In the genomic region with DNA sequence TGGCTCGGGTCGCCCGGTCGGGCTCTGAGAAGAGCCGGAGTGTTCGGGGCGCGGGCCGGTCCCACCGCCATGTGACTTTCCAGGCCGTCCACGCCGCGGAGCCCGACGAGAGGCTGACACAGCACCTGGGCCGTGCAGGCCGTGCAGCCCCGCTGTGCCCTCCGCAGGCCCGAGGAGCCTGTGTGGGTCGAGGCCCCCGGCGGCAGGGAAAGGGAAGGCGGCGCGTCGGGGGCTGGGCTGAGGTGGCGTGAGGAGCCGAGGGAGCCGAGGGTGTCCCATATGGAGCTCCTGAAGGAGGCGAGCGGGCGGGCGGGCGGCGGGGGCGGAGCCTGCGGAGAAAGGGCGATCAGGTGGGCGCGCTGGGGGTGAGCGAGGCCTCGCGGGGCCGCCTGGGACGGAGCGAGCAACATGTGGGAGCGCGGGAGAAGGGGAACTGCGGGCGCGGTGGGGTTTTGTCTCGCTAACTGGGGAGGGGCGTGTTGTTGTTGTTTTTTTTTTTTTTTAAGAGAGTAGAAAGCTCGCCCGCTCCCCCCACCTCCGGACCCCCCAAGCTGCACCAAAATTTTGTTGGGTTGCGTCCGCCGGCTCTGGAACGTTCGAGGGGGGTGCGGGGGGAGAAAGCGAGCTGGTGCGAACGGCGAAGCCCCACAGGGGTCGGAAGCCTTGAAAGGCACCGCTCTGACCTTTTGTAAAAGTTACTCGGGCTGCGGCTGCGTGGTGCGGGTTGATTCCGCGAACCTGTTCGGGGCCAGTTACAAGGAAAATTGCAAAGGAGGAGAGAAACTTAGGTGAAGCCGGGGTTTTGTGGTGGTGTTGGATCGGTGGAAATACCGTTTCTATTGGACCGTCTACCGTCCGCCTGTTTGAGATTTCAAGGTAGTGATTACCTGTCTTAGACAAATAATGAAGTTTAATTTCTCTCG, we compare ENCODE assay signal across 8 mouse cellular contexts. TPM values are rescaled to one million over a fixed set of nuclear protein-coding genes. Genes with fewer than 3 reads are reported as not detected.
DNase-seq lines count a peak whose midpoint lies in the region; ATAC-seq and TF ChIP-seq lines count a peak whose summit lies in the region.

No protein-coding gene starts in this region.

- intact Hi-C loops in gastrocnemius, adult 2 months (cut with DNase I), result loop anchor here (5.0 kb wide), 1 partner anchor 644 kb away; the partner anchor contains the start of gene Dazap2

- no peak for TF ChIP-seq CTCF in gastrocnemius, adult 2 months (IDR thresholded peaks at IDR 0.05)

- H3K27ac ChIP-seq in gastrocnemius, adult 2 months, result peak overlapping the region; percentile 99
- peak overlapping the region; percentile 99 for H3K27ac ChIP-seq in intestine, embryonic 15.5 days
- H3K27ac ChIP-seq in midbrain, embryonic 16.5 days (ENCODE audit: low read length), result peak overlapping the region; percentile 95
- peak overlapping the region; percentile 98 for H3K27ac ChIP-seq in stomach, embryonic 14.5 days (ENCODE audit: low read length)

- peak; percentile 3 to 6 for DNase-seq in left cerebral cortex, adult 18-20 months (ENCODE audit: low spot score in 2 of 2)
- no peak for DNase-seq in left cerebral cortex, adult 11 months (ENCODE audit: low spot score)
- peak; percentile 42 for DNase-seq in cerebellum, adult 9-11 months
- DNase-seq in gastrocnemius, adult 2 months, result peak; percentile 84
- DNase-seq in liver, result peak; percentile 87

- H3K4me3 ChIP-seq in gastrocnemius, adult 2 months, result peak overlapping the region; percentile 97
- peak overlapping the region; percentile 99 for H3K4me3 ChIP-seq in intestine, embryonic 15.5 days (replicated peaks)
- H3K4me3 ChIP-seq in midbrain, embryonic 16.5 days (ENCODE audit: low read depth, low read length), result peak overlapping the region; percentile 63
- H3K4me3 ChIP-seq in stomach, embryonic 14.5 days (ENCODE audit: low read depth, low read length), result peak overlapping the region; percentile 93

- no peaks in the 10 kb centered on the region for H3K36me3 ChIP-seq in intestine, embryonic 15.5 days
- H3K36me3 ChIP-seq in midbrain, embryonic 16.5 days (ENCODE audit: control insufficient read depth, insufficient read depth, low read length), result no peaks in the 10 kb centered on the region
- H3K36me3 ChIP-seq in stomach, embryonic 14.5 days (ENCODE audit: control insufficient read depth, insufficient read depth, low read length), result no peaks in the 10 kb centered on the region

- H3K4me1 ChIP-seq in intestine, embryonic 15.5 days (replicated peaks), result 0 out of 2 replicates have a peak, but pooled peaks cover 3% of the 10 kb centered on the region
- peaks cover 6% of the 10 kb centered on the region for H3K4me1 ChIP-seq in midbrain, embryonic 16.5 days (ENCODE audit: control insufficient read depth, insufficient read depth, low read length)
- H3K4me1 ChIP-seq in stomach, embryonic 14.5 days (ENCODE audit: control insufficient read depth, insufficient read depth, low read length), result peaks cover 2% of the 10 kb centered on the region; the same call in 1 of the 2 replicates

- peak overlapping the region; percentile 95 for H3K9ac ChIP-seq in intestine, embryonic 15.5 days
- peak overlapping the region; percentile 73 for H3K9ac ChIP-seq in midbrain, embryonic 16.5 days (ENCODE audit: low read depth, low read length)
- peak overlapping the region; percentile 87 for H3K9ac ChIP-seq in stomach, embryonic 14.5 days (replicated peaks; ENCODE audit: low read depth, low read length)

- peak; percentile 88 for ATAC-seq in intestine, embryonic 15.5 days
- peak; percentile 87 for ATAC-seq in midbrain, embryonic 16.5 days
- peak; percentile 89 for ATAC-seq in stomach, embryonic 14.5 days (ENCODE audit: insufficient number of reproducible peaks, insufficient read depth, low FRiP score, low read depth)

- no peaks in the 10 kb centered on the region for H3K27me3 ChIP-seq in intestine, embryonic 15.5 days (replicated peaks)
- H3K27me3 ChIP-seq in midbrain, embryonic 16.5 days (ENCODE audit: control insufficient read depth, insufficient read depth, low read depth, low read length), result no peaks in the 10 kb centered on the region
- no peaks in the 10 kb centered on the region for H3K27me3 ChIP-seq in stomach, embryonic 14.5 days (ENCODE audit: control insufficient read depth, insufficient read depth, low read length)

- WGBS in intestine, embryonic 15.5 days, result under 1% methylated on average over 83 of the region's 84 CpGs
- under 1% methylated on average over 75 of the region's 84 CpGs for WGBS in midbrain, embryonic 16.5 days
- under 1% methylated on average over 83 of the region's 84 CpGs for WGBS in stomach, embryonic 14.5 days

- H3K9me3 ChIP-seq in intestine, embryonic 15.5 days, result no peaks in the 10 kb centered on the region
- H3K9me3 ChIP-seq in midbrain, embryonic 16.5 days (replicated peaks; ENCODE audit: control insufficient read depth, low read length, poor library complexity, severe bottlenecking), result no peaks in the 10 kb centered on the region
- H3K9me3 ChIP-seq in stomach, embryonic 14.5 days (ENCODE audit: control insufficient read depth, low read depth, low read length), result no peaks in the 10 kb centered on the region

- peak overlapping the region; percentile 65 for H3K4me2 ChIP-seq in intestine, embryonic 15.5 days (replicated peaks)
- H3K4me2 ChIP-seq in midbrain, embryonic 16.5 days (ENCODE audit: low read length), result peak overlapping the region; percentile 92
- H3K4me2 ChIP-seq in stomach, embryonic 14.5 days (replicated peaks; ENCODE audit: low read depth, low read length), result peak overlapping the region; percentile 52

RNA-seq across cellular contexts. Expression of gene Larp4, which starts 3.4 kb away (rescaled TPM):
- 10 to 100 TPM; 46.5 to 50.4 TPM for total RNA-seq in left cerebral cortex, adult 18-20 months (2021)
- total RNA-seq in gastrocnemius, adult 2 months (2021), result 10 to 100 TPM; 48.6 to 61.9 TPM
- polyA plus RNA-seq in intestine, embryonic 15.5 days (2015; fragmentation: Nextera tagmentation; extraction: Ambion mirVana), result 40.5 and 46.4 TPM in 2 replicates
- 22.0 and 22.3 TPM in 2 replicates for polyA plus RNA-seq in midbrain, embryonic 16.5 days (2015; fragmentation: Nextera tagmentation; extraction: Ambion mirVana)
- 44.8 and 47.7 TPM in 2 replicates for polyA plus RNA-seq in stomach, embryonic 14.5 days (2014; fragmentation: Nextera tagmentation; extraction: Ambion mirVana)

RNA-seq across cellular contexts. Expression of gene Fam186a, which starts 6.4 kb away (rescaled TPM):
- total RNA-seq in left cerebral cortex, adult 18-20 months (2021), result under 1 TPM in 1 of 2 experiments, not detected in 1; 0.05 TPM
- total RNA-seq in gastrocnemius, adult 2 months (2021), result under 1 TPM; 0.05 to 0.11 TPM
- not detected in 2 replicates for polyA plus RNA-seq in intestine, embryonic 15.5 days (2015; fragmentation: Nextera tagmentation; extraction: Ambion mirVana)
- 0.02 TPM in 1 of 2 replicates, not detected in the other for polyA plus RNA-seq in midbrain, embryonic 16.5 days (2015; fragmentation: Nextera tagmentation; extraction: Ambion mirVana)
- polyA plus RNA-seq in stomach, embryonic 14.5 days (2014; fragmentation: Nextera tagmentation; extraction: Ambion mirVana), result not detected in 2 replicates
